Mouse (Mus musculus): ENCODE data around the gene Gdpd4. TPM values are rescaled to one million over a fixed set of nuclear protein-coding genes. Genes with fewer than 3 reads are reported as not detected.

The Gdpd4 gene
- total and polyA plus RNA-seq, 3 experiments, result not detected

GRCm38 (mm10) chr7:98095852-98096251 is 176.1 kb downstream of the Gdpd4 start:
- no peaks in the 10 kb centered on the region for H3K27me3 ChIP-seq (replicated peaks)
- dilution Hi-C loops (cut with MboI; ENCODE audit: extremely low pct_ligation_motif_present, extremely low pct_unique_long_range_greater_than_20kb, low sequenced_read_pairs), result no loop called here

GRCm38 (mm10) chr7:98097557-98097956 is 177.8 kb downstream of the Gdpd4 start:
- peaks cover 10% of the 10 kb centered on the region for H3K9me3 ChIP-seq (replicated peaks; ENCODE audit: low read length)
- H3K4me1 ChIP-seq (ENCODE audit: control insufficient read depth in 1 of 2, insufficient read depth in 2 of 2), result peaks cover 6 to 7% of the 10 kb centered on the region in 2 experiments
- H3K79me2 ChIP-seq (replicated peaks; ENCODE audit: control insufficient read depth, extremely low read depth, insufficient read depth, poor library complexity, severe bottlenecking), result no peaks in the 10 kb centered on the region
- H3K27ac ChIP-seq (ENCODE audit: insufficient read depth, low read depth), result no peak overlapping the region
- in situ Hi-C loops (cut with MboI; ENCODE audit: low pct_ligation_motif_present, low pct_unique_long_range_greater_than_20kb, low sequenced_read_pairs), result no loop called here
- H3K4me3 ChIP-seq (replicated peaks in 1 of 3; ENCODE audit: low read depth in 2 of 3, low read length in 2 of 3, poor library complexity in 1 of 3), result no peak overlapping the region
- no peak overlapping the region for H3K4me2 ChIP-seq (ENCODE audit: insufficient read depth, low read depth, poor library complexity, severe bottlenecking)
- H3K9ac ChIP-seq (ENCODE audit: insufficient read depth, low read depth), result no peak overlapping the region
- dilution Hi-C loops (cut with MboI; ENCODE audit: extremely low pct_ligation_motif_present, extremely low pct_unique_long_range_greater_than_20kb, low sequenced_read_pairs), result no loop called here
- no peaks in the 10 kb centered on the region for H3K27me3 ChIP-seq (replicated peaks)
- DNase-seq (ENCODE audit: extremely low read depth), result no peak
- TF ChIP-seq ZC3H11A (IDR thresholded peaks at IDR 0.05; ENCODE audit: low read depth, low read length), result no peak
- no peak for TF ChIP-seq JUND (conservative IDR thresholded peaks at IDR 0.05; ENCODE audit: low read depth, low read length)
- TF ChIP-seq KAT2A (IDR thresholded peaks at IDR 0.05; ENCODE audit: insufficient replicate concordance, low read length), result no peak
- TF ChIP-seq MAX (IDR thresholded peaks at IDR 0.05; ENCODE audit: low read length), result no peak
- TF ChIP-seq CHD1 (IDR thresholded peaks at IDR 0.05; ENCODE audit: low read depth, low read length), result no peak
- TF ChIP-seq HCFC1 (IDR thresholded peaks at IDR 0.05; ENCODE audit: low read depth, low read length), result no peak
- no peak for TF ChIP-seq GABPA (IDR thresholded peaks at IDR 0.05; ENCODE audit: insufficient replicate concordance, low read depth, low read length)
- TF ChIP-seq UBTF (IDR thresholded peaks at IDR 0.05; ENCODE audit: low read depth, low read length), result no peak
- TF ChIP-seq CTCF (conservative IDR thresholded peaks at IDR 0.05 in 1 of 2, IDR thresholded peaks at IDR 0.05 in 1 of 2; ENCODE audit: low read depth in 2 of 2, low read length in 2 of 2), result no peak
- TF ChIP-seq IRF4 (IDR thresholded peaks at IDR 0.05; ENCODE audit: low read depth, low read length), result no peak
- no peak for TF ChIP-seq ZKSCAN1 (IDR thresholded peaks at IDR 0.05; ENCODE audit: borderline replicate concordance, low read depth, low read length)
- TF ChIP-seq ETS1 (conservative IDR thresholded peaks at IDR 0.05; ENCODE audit: low read depth, low read length), result no peak
- TF ChIP-seq RAD21 (IDR thresholded peaks at IDR 0.05; ENCODE audit: low read depth, low read length), result no peak
- TF ChIP-seq NELFE (IDR thresholded peaks at IDR 0.05; ENCODE audit: low read depth, low read length), result no peak
- peaks cover 3 to 40% of the 10 kb centered on the region in 2 experiments for H3K36me3 ChIP-seq (replicated peaks in 1 of 2; ENCODE audit: control insufficient read depth in 1 of 2, insufficient read depth in 1 of 2, low read length in 1 of 2)

More at GRCm38 (mm10) chr7:98095852-98096251, 176.1 kb downstream of the Gdpd4 start:
- H3K4me3 ChIP-seq (replicated peaks in 1 of 3; ENCODE audit: low read depth in 2 of 3, low read length in 2 of 3, poor library complexity in 1 of 3), result no peak overlapping the region
- no peak overlapping the region for H3K9ac ChIP-seq (ENCODE audit: insufficient read depth, low read depth)
- peaks cover 3 to 55% of the 10 kb centered on the region in 2 experiments for H3K36me3 ChIP-seq (replicated peaks in 1 of 2; ENCODE audit: control insufficient read depth in 1 of 2, insufficient read depth in 1 of 2, low read length in 1 of 2)
- peaks cover 10% of the 10 kb centered on the region for H3K9me3 ChIP-seq (replicated peaks; ENCODE audit: low read length)
- H3K27ac ChIP-seq (ENCODE audit: insufficient read depth, low read depth), result no peak overlapping the region
- H3K79me2 ChIP-seq (replicated peaks; ENCODE audit: control insufficient read depth, extremely low read depth, insufficient read depth, poor library complexity, severe bottlenecking), result no peaks in the 10 kb centered on the region
- H3K4me1 ChIP-seq (ENCODE audit: control insufficient read depth in 1 of 2, insufficient read depth in 2 of 2), result peaks cover 0 to 3% of the 10 kb centered on the region in 2 experiments; a peak in 1 of 4 replicates
- in situ Hi-C loops (cut with MboI; ENCODE audit: low pct_ligation_motif_present, low pct_unique_long_range_greater_than_20kb, low sequenced_read_pairs), result no loop called here
- no peak overlapping the region for H3K4me2 ChIP-seq (ENCODE audit: insufficient read depth, low read depth, poor library complexity, severe bottlenecking)
- TF ChIP-seq ZKSCAN1 (IDR thresholded peaks at IDR 0.05; ENCODE audit: borderline replicate concordance, low read depth, low read length) (no peak), POLR2AphosphoS2 (IDR thresholded peaks at IDR 0.05; ENCODE audit: low read depth, low read length) (no peak), ELF1 (IDR thresholded peaks at IDR 0.05; ENCODE audit: low read depth, low read length) (no peak), HCFC1 (IDR thresholded peaks at IDR 0.05; ENCODE audit: low read depth, low read length) (no peak), MAFK (IDR thresholded peaks at IDR 0.05; ENCODE audit: insufficient replicate concordance, low read length) (no peak), CHD1 (IDR thresholded peaks at IDR 0.05; ENCODE audit: low read depth, low read length) (no peak), KAT2A (IDR thresholded peaks at IDR 0.05; ENCODE audit: insufficient replicate concordance, low read length) (no peak), IRF4 (IDR thresholded peaks at IDR 0.05; ENCODE audit: low read depth, low read length) (no peak), MYC (IDR thresholded peaks at IDR 0.05; ENCODE audit: low read depth, low read length) (no peak), NELFE (IDR thresholded peaks at IDR 0.05; ENCODE audit: low read depth, low read length) (no peak)
- DNase-seq (ENCODE audit: extremely low read depth), result no peak

Other genes starting within 250 kb of the Gdpd4 start
- 140 and 172 TPM in 2 replicates for gene Clns1a, start 223.3 kb upstream of the Gdpd4 start, total RNA-seq (2012; rRNA removed)
- gene Clns1a, start 223.3 kb upstream of the Gdpd4 start, total RNA-seq (2014; rRNA removed), result 305 and 306 TPM in 2 replicates
- gene Clns1a, start 223.3 kb upstream of the Gdpd4 start, polyA plus RNA-seq (2012; ENCODE audit: insufficient read length, low read depth), result 240 and 284 TPM in 2 replicates
- 0.42 and 0.89 TPM in 2 replicates for gene Aqp11, start 181.7 kb upstream of the Gdpd4 start, total RNA-seq (2012; rRNA removed)
- 0.28 and 0.46 TPM in 2 replicates for gene Aqp11, start 181.7 kb upstream of the Gdpd4 start, total RNA-seq (2014; rRNA removed)
- 1.0 and 2.0 TPM in 2 replicates for gene Aqp11, start 181.7 kb upstream of the Gdpd4 start, polyA plus RNA-seq (2012; ENCODE audit: insufficient read length, low read depth)
- gene Pak1, start 131.4 kb upstream of the Gdpd4 start, total RNA-seq (2012; rRNA removed), result 0.92 and 0.93 TPM in 2 replicates
- 4.1 and 4.2 TPM in 2 replicates for gene Pak1, start 131.4 kb upstream of the Gdpd4 start, total RNA-seq (2014; rRNA removed)
- gene Pak1, start 131.4 kb upstream of the Gdpd4 start, polyA plus RNA-seq (2012; ENCODE audit: insufficient read length, low read depth), result 5.4 TPM in 2 replicates
- gene Myo7a, start 199.6 kb downstream of the Gdpd4 start, total RNA-seq (2012; rRNA removed), result 11.3 and 13.2 TPM in 2 replicates
- gene Myo7a, start 199.6 kb downstream of the Gdpd4 start, total RNA-seq (2014; rRNA removed), result 12.9 and 14.0 TPM in 2 replicates
- 28.0 and 29.7 TPM in 2 replicates for gene Myo7a, start 199.6 kb downstream of the Gdpd4 start, polyA plus RNA-seq (2012; ENCODE audit: insufficient read length, low read depth)
- gene Omp, start 225.5 kb downstream of the Gdpd4 start, total RNA-seq (2012; rRNA removed), result 0.08 TPM in 1 of 2 replicates, not detected in the other
- not detected in 2 replicates for gene Omp, start 225.5 kb downstream of the Gdpd4 start, total RNA-seq (2014; rRNA removed)
- not detected in 2 replicates for gene Omp, start 225.5 kb downstream of the Gdpd4 start, polyA plus RNA-seq (2012; ENCODE audit: insufficient read length, low read depth)

Data from CH12.LX (cell line).